Mouse (Mus musculus) left cerebral cortex, postnatal 25 days (tissue): ENCODE measurements around the gene Sertad1. TPM values are rescaled to one million over a fixed set of nuclear protein-coding genes. Genes with fewer than 3 reads are reported as not detected.

ENCODE experiments used
- DNase-seq, 2 experiments: peaks; one replicate each; pipeline ENCODE4 v3.0.0; 2022; ENCODE audit warnings: low spot score in 2 of 2, mixed read lengths in 1 of 2
- intact Hi-C: fragments of 180-260 bp; cut with DNase I; formaldehyde crosslinking; loops from one replicate; pipeline ENCODE4 v1.15.1; 2025
- total RNA-seq, 2 experiments: library from RNA; stranded (reverse); gene quantifications; 2 replicates each; pipeline ENCODE4 v1.2.3; 2021

Sertad1 gene
- total RNA-seq, 2 experiments from 2014 or later: 16.1 to 16.8 TPM

DNA sequence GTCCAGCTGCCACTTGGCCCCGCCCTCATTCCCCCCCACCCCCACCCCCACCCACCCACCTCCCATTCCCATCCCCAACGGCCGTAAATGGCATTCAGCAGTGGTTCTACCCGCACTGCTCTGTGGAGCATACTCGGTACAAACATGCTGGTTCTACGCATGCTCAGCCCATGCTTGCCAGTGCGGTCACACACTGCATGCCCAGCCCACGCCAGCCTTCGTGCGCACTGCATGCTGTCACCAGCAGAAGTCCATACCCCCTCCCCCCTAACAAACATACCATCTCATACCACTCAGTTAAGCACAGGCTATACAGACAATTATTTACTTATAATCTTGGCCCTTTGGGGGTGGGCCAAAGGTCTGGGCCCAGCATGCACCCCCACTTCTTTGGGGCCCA lies 45.0 kb downstream of the Sertad1 start:
- intact Hi-C loops: no loop called here
- DNase-seq: no peak

DNA sequence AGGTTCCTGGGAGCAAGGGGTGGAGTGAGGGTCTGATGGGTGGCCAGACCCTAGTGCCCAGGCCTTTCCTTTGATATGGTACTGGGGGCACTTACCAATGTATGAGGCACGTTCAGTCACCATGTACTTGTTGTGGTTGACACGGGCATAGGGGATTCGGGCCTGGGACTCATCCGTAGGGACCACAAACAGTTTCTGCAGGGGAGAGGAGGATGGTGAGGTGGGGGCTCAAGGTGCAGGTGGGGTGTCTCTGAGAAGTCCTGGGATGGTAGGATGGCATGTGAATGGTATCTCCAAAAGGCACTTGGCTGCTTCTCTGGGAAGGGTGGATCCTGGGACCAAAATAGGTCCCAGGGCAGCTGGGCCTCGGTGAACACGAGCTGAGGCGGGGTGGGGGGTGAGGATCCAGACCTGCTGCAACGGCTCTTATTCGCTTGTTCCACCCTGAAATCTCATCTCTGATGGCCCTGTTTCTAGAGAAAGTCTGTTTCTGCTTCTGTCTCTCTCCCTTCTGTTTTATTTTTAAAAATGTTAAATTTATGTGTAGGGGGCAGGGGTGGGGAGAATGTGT lies 45.9 kb downstream of the Sertad1 start:
- no peak for DNase-seq
- intact Hi-C loops: no loop called here

DNA sequence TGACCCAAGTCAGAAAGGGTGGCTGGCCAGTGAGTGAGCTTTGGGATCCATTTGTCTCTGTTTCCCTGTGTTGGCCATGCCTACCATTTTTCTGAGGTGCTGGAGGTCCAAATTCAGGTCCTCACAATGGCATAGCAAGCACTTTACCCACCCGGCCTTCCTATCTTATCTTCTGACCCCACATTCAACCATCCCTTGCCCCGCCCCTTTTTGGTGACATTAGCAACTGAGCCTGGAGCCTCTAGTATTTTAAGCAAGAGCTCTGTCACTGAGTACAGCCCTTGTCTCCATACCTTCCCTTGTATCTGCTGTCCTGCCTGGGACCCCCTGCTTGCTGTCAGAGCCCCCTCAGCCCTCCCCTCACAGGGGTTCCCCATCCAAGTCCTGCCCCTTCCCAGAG lies 48.7 kb downstream of the Sertad1 start:
- DNase-seq: no peak
- intact Hi-C loops: no loop called here

DNA sequence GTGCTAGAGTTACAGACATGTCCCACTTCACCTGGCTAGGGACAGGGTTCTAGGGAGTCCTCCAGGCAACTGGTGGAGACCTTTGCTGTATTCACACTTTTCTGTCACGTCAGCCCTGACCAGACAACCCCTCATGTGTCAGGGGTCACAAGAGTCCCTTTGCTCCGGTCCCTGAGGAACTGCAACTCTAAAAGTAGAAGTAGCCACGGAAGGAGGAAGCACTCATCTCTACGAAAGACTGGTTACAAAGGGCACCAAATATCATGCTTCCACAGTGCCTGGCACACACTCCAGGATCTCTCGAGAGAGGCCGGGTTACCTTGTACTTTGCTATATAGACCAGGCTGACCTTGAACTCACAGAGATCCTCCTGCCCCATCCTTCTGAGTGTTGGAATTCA lies 49.9 kb downstream of the Sertad1 start:
- DNase-seq: no peak
- intact Hi-C loops: no loop called here

DNA sequence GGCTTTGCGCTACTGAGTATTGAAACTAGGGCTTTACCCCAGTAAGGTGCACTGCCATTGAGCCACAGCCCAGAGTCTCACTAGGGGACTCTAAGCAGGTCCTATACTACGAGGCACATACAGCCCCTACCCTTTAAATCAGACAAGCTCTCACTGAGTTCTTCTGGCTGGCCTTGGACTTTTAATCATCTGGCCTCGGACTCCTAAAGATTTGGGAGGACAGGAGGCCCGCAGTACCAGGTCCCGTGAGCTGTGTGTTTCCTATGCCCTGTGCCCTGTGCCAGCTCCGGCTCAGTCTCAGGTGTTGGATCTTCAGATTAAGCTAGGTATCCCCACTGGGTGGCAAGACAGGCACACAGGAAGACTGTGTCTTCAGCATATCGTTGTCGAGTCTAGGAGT lies 51.3 kb downstream of the Sertad1 start:
- DNase-seq: no peak
- intact Hi-C loops: no loop called here

DNA sequence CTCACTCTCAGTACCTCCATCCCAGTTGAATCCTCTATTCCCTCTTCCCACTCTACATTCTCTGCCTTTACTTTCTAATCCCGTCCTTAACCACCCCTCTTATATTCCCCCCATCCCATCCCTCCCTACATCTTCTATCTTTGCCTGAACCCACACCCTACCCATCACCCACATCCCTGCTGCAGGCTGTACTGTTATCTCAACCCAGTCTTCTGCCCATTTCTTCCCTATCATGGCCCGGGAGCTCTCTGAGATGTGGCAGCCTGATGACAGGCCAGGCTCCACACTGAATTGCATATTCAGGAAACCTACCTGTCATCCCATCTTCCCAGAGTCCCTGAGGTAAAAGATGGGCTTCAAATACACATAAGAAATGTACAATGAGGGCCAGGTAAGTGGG lies 52.1 kb downstream of the Sertad1 start:
- intact Hi-C loops: no loop called here
- no peak for DNase-seq

Other genes with a start within 250 kb of the Sertad1 start
- 100 to 1,000 TPM; 119 to 130 TPM for gene Numbl, start 228.5 kb upstream of the Sertad1 start, total RNA-seq
- 10 to 100 TPM; 46.7 to 50.4 TPM for gene Ltbp4, start 149.2 kb upstream of the Sertad1 start, total RNA-seq
- gene Shkbp1, start 130.9 kb upstream of the Sertad1 start, total RNA-seq: 10 to 100 TPM; 21.7 to 31.2 TPM
- not detected for gene Gm20479, start 129.5 kb upstream of the Sertad1 start, total RNA-seq
- gene Sptbn4, start 39.2 kb upstream of the Sertad1 start, total RNA-seq: 100 to 1,000 TPM; 132 to 139 TPM
- gene Blvrb, start 38.9 kb upstream of the Sertad1 start, total RNA-seq: 10 to 100 TPM; 12.0 to 15.9 TPM
- 1 to 10 TPM; 2.8 to 4.6 TPM for gene Sertad3, start 13.1 kb upstream of the Sertad1 start, total RNA-seq
- gene Prx, start 12.4 kb downstream of the Sertad1 start, total RNA-seq: under 1 TPM; 0.32 to 0.62 TPM
- gene Hipk4, start 36.4 kb downstream of the Sertad1 start, total RNA-seq: under 1 TPM in 1 of 2 experiments, not detected in 1; 0.18 TPM
- 100 to 1,000 TPM; 877 to 885 TPM for gene Pld3, start 66.3 kb downstream of the Sertad1 start, total RNA-seq
- gene 2310022A10Rik, start 66.3 kb downstream of the Sertad1 start, total RNA-seq: 10 to 100 TPM; 26.4 to 27.8 TPM
- 100 to 1,000 TPM; 123 to 139 TPM for gene Akt2, start 104.6 kb downstream of the Sertad1 start, total RNA-seq
- 100 to 1,000 TPM; 137 to 140 TPM for gene Ttc9b, start 167.0 kb downstream of the Sertad1 start, total RNA-seq
- 100 to 1,000 TPM; 225 to 229 TPM for gene Map3k10, start 187.7 kb downstream of the Sertad1 start, total RNA-seq
- 10 to 100 TPM in 1 of 2 experiments, 1 to 10 TPM in 1; 9.4 to 10.5 TPM for gene Zfp607b, start 202.4 kb downstream of the Sertad1 start, total RNA-seq
- gene Zfp60, start 244.5 kb downstream of the Sertad1 start, total RNA-seq: 10 to 100 TPM; 32.7 to 36.0 TPM